Mouse (Mus musculus) splenic B cell, adult 2 months (primary cell): ENCODE results near the gene Ankrd39.
A peak's percentile ranks its signal among the peaks of the same experiment; 100 is the strongest.

Source experiments
- DNase-seq: peaks from one replicate; pipeline ENCODE4 v3.0.0-alpha.2; 2011; ENCODE audit warnings: low read depth, low spot score
- H3K27me3 ChIP-seq: 2 replicates; pipeline ENCODE4 v1.6.1; 2012; ENCODE audit warnings: mild to moderate bottlenecking, low read length, moderate library complexity, mixed read lengths; ENCODE audit not compliant: control insufficient read depth, poor library complexity, insufficient read depth, severe bottlenecking
- H3K36me3 ChIP-seq: 2 replicates; pipeline ENCODE4 v1.6.1; 2012; ENCODE audit warnings: mild to moderate bottlenecking, low read length, moderate library complexity, mixed read lengths; ENCODE audit not compliant: control insufficient read depth, poor library complexity, insufficient read depth, severe bottlenecking

Gene Ankrd39

GRCm38 (mm10) chr1:36518259-36518658, 29.0 kb downstream of the Ankrd39 start:
- H3K27me3 ChIP-seq = no peaks in the 10 kb centered on the region
- no peak for DNase-seq
- peaks cover 6% of the 10 kb centered on the region for H3K36me3 ChIP-seq

GRCm38 (mm10) chr1:36513718-36514117, 33.5 kb downstream of the Ankrd39 start:
- H3K36me3 ChIP-seq = peaks cover 3% of the 10 kb centered on the region; the same call in 1 of the 2 replicates
- H3K27me3 ChIP-seq = no peaks in the 10 kb centered on the region
- DNase-seq = peak; percentile 22

- peaks cover 3% of the 10 kb centered on the region; the same call in 1 of the 2 replicates for H3K36me3 ChIP-seq
- no peak for DNase-seq
- no peaks in the 10 kb centered on the region for H3K27me3 ChIP-seq
Measured at GRCm38 (mm10) chr1:36513310-36513709, 33.9 kb downstream of the Ankrd39 start.

GRCm38 (mm10) chr1:36512966-36513280, 34.3 kb downstream of the Ankrd39 start:
- peaks cover 3% of the 10 kb centered on the region; the same call in 1 of the 2 replicates for H3K36me3 ChIP-seq
- no peak for DNase-seq
- H3K27me3 ChIP-seq = no peaks in the 10 kb centered on the region

GRCm38 (mm10) chr1:36512089-36512965, 34.9 kb downstream of the Ankrd39 start:
- Histone ChIP-seq H3K36me3 (peaks cover 3% of the 10 kb centered on the region; the same call in 1 of the 2 replicates), H3K27me3 (no peaks in the 10 kb centered on the region)
- DNase-seq = peak; percentile 60

- H3K27me3 ChIP-seq = no peaks in the 10 kb centered on the region
- H3K36me3 ChIP-seq = peaks cover 3% of the 10 kb centered on the region; the same call in 1 of the 2 replicates
- DNase-seq = peak; percentile 97
Measured at GRCm38 (mm10) chr1:36511289-36512021, 35.8 kb downstream of the Ankrd39 start, which contains the start of gene Cnnm3. Cnnm3 (plus strand) TSS chr1:36511867.

GRCm38 (mm10) chr1:36508238-36508637, 39.0 kb downstream of the Ankrd39 start:
- Histone ChIP-seq H3K36me3 (no peaks in the 10 kb centered on the region), H3K27me3 (no peaks in the 10 kb centered on the region)
- no peak for DNase-seq

GRCm38 (mm10) chr1:36501261-36501660, 46.0 kb downstream of the Ankrd39 start:
- peak; percentile 89 for DNase-seq
- H3K27me3 ChIP-seq = no peaks in the 10 kb centered on the region
- peaks cover 3% of the 10 kb centered on the region for H3K36me3 ChIP-seq

- no peak for DNase-seq
- no peaks in the 10 kb centered on the region for H3K27me3 ChIP-seq
- H3K36me3 ChIP-seq = peaks cover 3% of the 10 kb centered on the region
Measured at GRCm38 (mm10) chr1:36497312-36497711, 49.9 kb downstream of the Ankrd39 start.

GRCm38 (mm10) chr1:36496719-36497118, 50.5 kb downstream of the Ankrd39 start:
- no peak for DNase-seq
- Histone ChIP-seq H3K27me3 (no peaks in the 10 kb centered on the region), H3K36me3 (peaks cover 3% of the 10 kb centered on the region)

GRCm38 (mm10) chr1:36493299-36493698, 53.9 kb downstream of the Ankrd39 start:
- Histone ChIP-seq H3K27me3 (no peaks in the 10 kb centered on the region), H3K36me3 (peaks cover 3% of the 10 kb centered on the region)
- no peak for DNase-seq

GRCm38 (mm10) chr1:36492416-36493139, 54.7 kb downstream of the Ankrd39 start:
- H3K27me3 ChIP-seq = no peaks in the 10 kb centered on the region
- DNase-seq = no peak
- no peaks in the 10 kb centered on the region for H3K36me3 ChIP-seq

- DNase-seq = no peak
- Histone ChIP-seq H3K27me3 (no peaks in the 10 kb centered on the region), H3K36me3 (no peaks in the 10 kb centered on the region)
Measured at GRCm38 (mm10) chr1:36489661-36490060, 57.6 kb downstream of the Ankrd39 start.
